Mouse (Mus musculus) ES-Bruce4 (cell line): Measurements from ENCODE around the gene Gm10282. TPM values are rescaled to one million over a fixed set of nuclear protein-coding genes. Genes with fewer than 3 reads are reported as not detected.

Experiments
- H3K27ac ChIP-seq: 2 replicates; pipeline ENCODE4 v1.5.1; 2012; ENCODE audit warnings: low read length, inconsistent platforms; ENCODE audit not compliant: insufficient read depth
- H3K27me3 ChIP-seq: 2 replicates; pipeline ENCODE4 v1.6.1; 2012; ENCODE audit warnings: mild to moderate bottlenecking, low read length, inconsistent platforms; ENCODE audit not compliant: control insufficient read depth, poor library complexity, insufficient read depth, severe bottlenecking
- H3K36me3 ChIP-seq: 2 replicates; pipeline ENCODE4 v1.6.1; 2012; ENCODE audit warnings: inconsistent platforms, mild to moderate bottlenecking, low read length, moderate library complexity; ENCODE audit not compliant: control insufficient read depth, poor library complexity, insufficient read depth, severe bottlenecking
- H3K4me1 ChIP-seq: one replicate; pipeline ENCODE4 v1.8.1; 2011; ENCODE audit warnings: low read length; ENCODE audit not compliant: control insufficient read depth, insufficient read depth
- H3K4me3 ChIP-seq: 2 replicates; pipeline ENCODE4 v1.5.1; 2011; ENCODE audit warnings: low read depth, mild to moderate bottlenecking, low read length
- H3K9ac ChIP-seq: 2 replicates; pipeline ENCODE4 v1.6.1; 2012; ENCODE audit warnings: low read depth, mild to moderate bottlenecking, inconsistent platforms; ENCODE audit not compliant: poor library complexity, severe bottlenecking
- H3K9me3 ChIP-seq: replicated peaks from 2 replicates; pipeline ENCODE4 v1.6.1; 2012; ENCODE audit warnings: mild to moderate bottlenecking, low read length, inconsistent platforms; ENCODE audit not compliant: control insufficient read depth, poor library complexity, insufficient read depth, severe bottlenecking
- CTCF ChIP-seq: IDR thresholded peaks from one replicate; pipeline ENCODE4 v1.8.1; 2011; ENCODE audit warnings: low read depth, low read length
- EP300 ChIP-seq: IDR thresholded peaks from 2 replicates; pipeline ENCODE4 v1.6.1; 2011; ENCODE audit warnings: low read depth, low read length; ENCODE audit not compliant: insufficient read depth
- POLR2A ChIP-seq: IDR thresholded peaks from one replicate; pipeline ENCODE4 v1.8.1; 2011; ENCODE audit warnings: low read length; ENCODE audit not compliant: insufficient read depth
- polyA plus RNA-seq: library from polyadenylated mRNA; stranded (reverse); fragments of >200 nt; gene quantifications from 2 replicates; pipeline ENCODE4 v1.2.4, GENCODE M21; 2011; ENCODE audit warnings: low read depth; ENCODE audit not compliant: missing spikeins, insufficient read depth, insufficient read length

Gene Gm10282
- polyA plus RNA-seq, 1 experiment: 4.5 TPM

DNA sequence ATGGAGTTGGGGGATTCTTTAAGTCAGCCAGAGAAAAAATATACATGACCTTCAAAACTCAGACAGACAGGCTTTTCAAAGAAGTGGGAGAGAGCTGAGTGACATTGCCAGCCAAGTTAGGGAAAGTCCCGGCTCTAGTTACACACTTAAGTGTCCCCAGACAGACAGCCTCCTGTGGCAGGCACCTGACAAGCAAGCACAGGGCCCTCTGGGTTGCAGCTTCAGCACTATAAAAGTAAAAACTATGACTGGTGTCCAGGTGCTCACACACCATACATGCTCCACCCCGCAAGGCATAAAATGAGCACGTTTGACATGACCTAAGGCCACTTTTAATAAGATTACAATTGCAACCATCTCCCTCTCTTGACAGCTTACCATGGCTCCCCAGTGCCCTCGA lies 44.5 kb downstream of the Gm10282 start:
- Histone ChIP-seq H3K9ac (no peak overlapping the region), H3K4me1 (peaks cover 2% of the 10 kb centered on the region)
- no peak for TF ChIP-seq EP300
- no peak for TF ChIP-seq CTCF
- no peak for TF ChIP-seq POLR2A

DNA sequence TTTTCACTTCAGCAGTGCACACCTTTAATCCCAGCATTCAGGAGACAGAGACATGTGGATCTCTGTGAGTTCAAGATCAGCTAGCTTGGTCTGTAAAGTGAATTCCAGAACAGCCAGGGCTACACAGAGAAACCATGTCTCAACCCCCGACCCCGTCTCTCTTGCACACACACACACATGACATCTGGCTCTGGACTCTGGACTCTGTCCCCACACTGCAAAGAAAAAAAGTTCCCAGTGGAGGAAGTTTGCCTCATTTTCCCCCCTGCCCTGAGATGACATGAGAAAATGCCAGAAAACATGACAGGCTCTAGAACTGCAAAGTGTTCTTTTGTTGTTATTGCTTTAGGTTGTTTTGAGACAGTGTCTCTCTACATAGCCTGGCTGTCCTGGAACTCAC lies 45.2 kb downstream of the Gm10282 start:
- no peaks in the 10 kb centered on the region for H3K4me1 ChIP-seq
- no peak overlapping the region for H3K9ac ChIP-seq
- H3K27me3 ChIP-seq: no peaks in the 10 kb centered on the region
- H3K4me3 ChIP-seq: no peak overlapping the region
- no peak for TF ChIP-seq CTCF
- no peak for TF ChIP-seq POLR2A
- TF ChIP-seq EP300: no peak
- H3K36me3 ChIP-seq: no peaks in the 10 kb centered on the region
- no peak overlapping the region for H3K27ac ChIP-seq
- H3K9me3 ChIP-seq: no peaks in the 10 kb centered on the region

More for the DNA sequence above, 44.5 kb downstream of the Gm10282 start:
- no peaks in the 10 kb centered on the region for H3K27me3 ChIP-seq
- no peaks in the 10 kb centered on the region for H3K36me3 ChIP-seq
- H3K9me3 ChIP-seq: no peaks in the 10 kb centered on the region
- H3K4me3 ChIP-seq: no peak overlapping the region
- no peak overlapping the region for H3K27ac ChIP-seq

DNA sequence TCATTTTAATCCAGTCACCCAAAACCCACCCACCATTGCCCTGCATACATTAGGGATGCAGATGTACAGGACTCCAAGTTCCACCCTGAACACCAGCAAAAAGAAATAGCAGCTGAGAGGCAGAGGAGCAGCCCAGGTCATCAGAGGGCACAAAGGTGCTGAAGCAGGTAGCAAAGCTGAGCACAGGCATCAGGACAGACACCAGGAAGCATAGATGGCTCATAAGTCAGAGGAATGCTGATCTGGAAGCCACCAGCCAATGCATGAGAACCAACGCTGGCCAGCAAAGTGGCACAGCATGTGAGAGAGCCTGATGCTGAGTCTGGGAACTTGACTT lies 47.2 kb downstream of the Gm10282 start:
- H3K9ac ChIP-seq: no peak overlapping the region

DNA sequence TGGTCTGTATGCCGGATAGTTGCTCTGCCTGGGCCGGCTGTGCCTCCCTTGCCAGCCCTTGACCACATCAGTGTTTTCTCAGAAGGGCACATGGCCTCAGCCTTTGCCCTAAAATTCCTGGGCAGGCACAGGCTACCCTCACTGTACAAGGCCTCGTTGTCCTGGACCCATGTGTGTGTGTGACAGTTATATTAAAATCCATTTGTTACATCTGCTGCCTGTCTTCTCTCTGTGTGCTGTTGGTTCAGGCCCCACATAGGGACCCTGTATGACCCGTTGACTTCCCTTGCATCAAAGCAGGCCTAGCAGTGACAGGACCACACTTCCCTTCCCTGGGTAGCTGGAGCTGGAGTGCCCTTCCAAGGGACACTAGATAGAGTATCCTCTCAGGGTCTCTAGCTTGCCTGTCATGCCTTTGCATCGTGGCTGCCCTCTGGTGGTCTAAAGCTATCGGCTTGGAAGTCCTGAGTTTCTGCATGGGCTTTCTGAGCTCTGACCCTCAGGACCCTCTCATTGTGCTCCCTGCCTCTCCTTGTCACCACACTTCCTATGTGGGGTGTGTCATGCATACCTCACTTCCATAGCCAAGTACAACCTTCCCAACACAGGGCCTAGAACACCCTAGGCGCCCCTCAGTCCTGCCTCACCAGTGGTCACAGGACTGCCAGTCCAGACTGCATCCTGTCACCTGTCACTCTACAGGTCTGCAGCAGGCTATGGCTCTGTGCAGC lies 47.7 kb downstream of the Gm10282 start:
- peak; percentile 84 for TF ChIP-seq CTCF
- no peak for TF ChIP-seq EP300
- H3K36me3 ChIP-seq: no peaks in the 10 kb centered on the region
- H3K9me3 ChIP-seq: no peaks in the 10 kb centered on the region
- no peak overlapping the region for H3K4me3 ChIP-seq
- H3K27ac ChIP-seq: no peak overlapping the region
- no peaks in the 10 kb centered on the region for H3K27me3 ChIP-seq
- no peak overlapping the region for H3K9ac ChIP-seq
- no peaks in the 10 kb centered on the region for H3K4me1 ChIP-seq

More for the DNA sequence above, 47.2 kb downstream of the Gm10282 start:
- no peaks in the 10 kb centered on the region for H3K9me3 ChIP-seq
- H3K4me1 ChIP-seq: no peaks in the 10 kb centered on the region
- no peak overlapping the region for H3K4me3 ChIP-seq
- no peaks in the 10 kb centered on the region for H3K36me3 ChIP-seq
- no peak overlapping the region for H3K27ac ChIP-seq
- no peaks in the 10 kb centered on the region for H3K27me3 ChIP-seq
- TF ChIP-seq CTCF (no peak), POLR2A (no peak), EP300 (no peak)

Other genes starting within 250 kb of the Gm10282 start
- gene Olfr373, start 222.1 kb downstream of the Gm10282 start, polyA plus RNA-seq: 0.15 TPM in 1 of 2 replicates, not detected in the other
- gene Olfr374, start 198.2 kb downstream of the Gm10282 start, polyA plus RNA-seq: 0.37 and 0.53 TPM in 2 replicates
- gene Tpm4, start 170.3 kb downstream of the Gm10282 start, polyA plus RNA-seq: 280 and 293 TPM in 2 replicates
- gene Rab8a, start 144.1 kb downstream of the Gm10282 start, polyA plus RNA-seq: 108 and 115 TPM in 2 replicates
- gene Hsh2d, start 115.6 kb downstream of the Gm10282 start, polyA plus RNA-seq: 0.49 TPM in 1 of 2 replicates, not detected in the other
- gene Cib3, start 92.4 kb downstream of the Gm10282 start, polyA plus RNA-seq: not detected in 2 replicates
- not detected in 2 replicates for gene Gm11034, start 91.6 kb downstream of the Gm10282 start, polyA plus RNA-seq
- 45.1 and 50.4 TPM in 2 replicates for gene Fam32a, start 85.5 kb downstream of the Gm10282 start, polyA plus RNA-seq
- 26.0 and 30.1 TPM in 2 replicates for gene Ap1m1, start 65.2 kb downstream of the Gm10282 start, polyA plus RNA-seq
- gene Klf2, start 13.8 kb upstream of the Gm10282 start, polyA plus RNA-seq: 44.7 and 47.0 TPM in 2 replicates
- gene Eps15l1, start 116.2 kb upstream of the Gm10282 start, polyA plus RNA-seq: 89.5 and 90.9 TPM in 2 replicates
- gene Calr3, start 138.6 kb upstream of the Gm10282 start, polyA plus RNA-seq: 2.9 and 3.3 TPM in 2 replicates
- gene 1700030K09Rik, start 138.6 kb upstream of the Gm10282 start, polyA plus RNA-seq: 5.8 and 6.9 TPM in 2 replicates
- gene Cherp, start 170.0 kb upstream of the Gm10282 start, polyA plus RNA-seq: 106 TPM in 2 replicates
- 23.6 and 24.6 TPM in 2 replicates for gene Slc35e1, start 187.4 kb upstream of the Gm10282 start, polyA plus RNA-seq
- 10.2 and 11.2 TPM in 2 replicates for gene Med26, start 243.0 kb upstream of the Gm10282 start, polyA plus RNA-seq